Mouse (Mus musculus) embryonic facial prominence, embryonic 10.5 days (tissue): Measurements from ENCODE around the gene Crtc2. TPM values are rescaled to one million over a fixed set of nuclear protein-coding genes. Genes with fewer than 3 reads are reported as not detected.
A peak's percentile ranks its signal among the peaks of the same experiment; 100 is the strongest.

ENCODE experiments used
- DNase-seq: peaks from one replicate; pipeline ENCODE4 v3.0.0-alpha.2; 2017; ENCODE audit warnings: low spot score
- H3K27ac ChIP-seq: fragments of 300-500 bp; sonication (generic); replicated peaks from 2 replicates; pipeline ENCODE4 v1.5.1; 2016; ENCODE audit warnings: mild to moderate bottlenecking
- H3K27me3 ChIP-seq: fragments of 300-500 bp; sonication (generic); replicated peaks from 2 replicates; pipeline ENCODE4 v1.6.1; 2016; ENCODE audit warnings: low read depth, mild to moderate bottlenecking; ENCODE audit not compliant: poor library complexity, severe bottlenecking
- H3K36me3 ChIP-seq: fragments of 300-500 bp; sonication (generic); replicated peaks from 2 replicates; pipeline ENCODE4 v1.6.1; 2016; ENCODE audit warnings: mild to moderate bottlenecking, moderate library complexity
- H3K4me1 ChIP-seq: fragments of 300-500 bp; sonication (generic); 2 replicates; pipeline ENCODE4 v1.6.1; 2016
- H3K4me3 ChIP-seq: fragments of 300-500 bp; sonication (generic); 2 replicates; pipeline ENCODE4 v1.5.1; 2016; ENCODE audit warnings: mild to moderate bottlenecking, moderate library complexity
- H3K9me3 ChIP-seq: fragments of 300-500 bp; sonication (generic); 2 replicates; pipeline ENCODE4 v1.6.1; 2016; ENCODE audit warnings: mild to moderate bottlenecking
- WGBS: fragments of 180-500 bp; shearing (Covaris S2); methylation state at CpG from one replicate; pipeline ENCODE4 v1.1.7; 2016; 5-methylcytosine and 5-hydroxymethylcytosine counted together
- polyA plus RNA-seq: library from polyadenylated mRNA; unstranded; fragments of >200 nt; fragmentation: Nextera tagmentation; extraction: Ambion mirVana; gene quantifications from 2 replicates; pipeline ENCODE4 v1.2.1, GENCODE M21; 2016

Gene Crtc2
- polyA plus RNA-seq, 1 experiment from 2014 or later, result 26.1 TPM

DNA sequence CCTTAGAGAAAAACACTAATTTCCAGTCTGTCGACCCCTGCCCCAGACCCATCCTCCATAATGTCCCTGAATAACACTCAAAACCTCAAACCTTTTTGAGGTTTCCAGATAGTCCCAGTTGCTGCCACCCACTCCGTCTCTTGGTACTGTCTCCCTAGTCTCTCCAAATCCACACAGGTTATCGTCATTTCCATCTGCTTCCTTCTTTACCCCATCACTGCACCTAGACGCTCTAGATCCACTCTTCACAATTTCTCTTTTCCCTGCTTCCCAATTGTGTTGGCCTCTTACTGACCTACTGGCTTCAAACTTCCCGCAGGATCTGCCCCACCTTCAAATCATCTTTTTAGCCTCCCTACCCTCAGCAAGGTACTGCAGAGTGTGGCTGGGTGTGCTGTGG lies 32.8 kb upstream of the Crtc2 start:
- 21% methylated on average over 5 of the region's 5 CpGs for WGBS
- Histone ChIP-seq H3K27me3 (no peaks in the 10 kb centered on the region), H3K4me3 (peak overlapping the region; percentile 71), H3K36me3 (peaks cover 30% of the 10 kb centered on the region), H3K4me1 (peaks cover 29% of the 10 kb centered on the region), H3K27ac (peak overlapping the region; percentile 87), H3K9me3 (0 out of 2 replicates have a peak, but pooled peaks cover 2% of the 10 kb centered on the region)
- no peak for DNase-seq

- 0 out of 2 replicates have a peak, but pooled peaks cover 2% of the 10 kb centered on the region for H3K9me3 ChIP-seq
- 88% methylated on average over 4 of the region's 4 CpGs for WGBS
Observed at GRCm38 (mm10) chr3:90222455-90222854, 31.5 kb upstream of the Crtc2 start.

DNA sequence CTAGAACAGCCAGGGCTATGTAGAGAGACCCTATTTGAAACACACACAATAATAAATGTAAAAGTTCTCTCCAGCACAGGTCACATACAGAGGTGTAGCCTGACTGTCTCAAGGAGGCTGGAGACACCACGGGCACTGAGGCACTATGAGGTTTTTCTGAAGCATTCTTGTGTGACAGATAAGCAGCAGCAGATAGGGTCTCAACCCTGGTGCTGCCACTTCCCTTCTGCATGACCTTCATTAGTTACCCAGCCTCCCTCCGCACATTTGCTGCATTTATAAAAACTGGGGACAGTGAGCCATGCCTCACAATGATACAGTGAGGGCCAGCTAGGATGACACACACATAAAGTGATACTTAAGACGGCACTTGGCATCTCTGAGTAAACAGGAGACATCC lies 31.0 kb upstream of the Crtc2 start:
- DNase-seq, result no peak
- Histone ChIP-seq H3K27me3 (no peaks in the 10 kb centered on the region), H3K4me1 (peaks cover 29% of the 10 kb centered on the region), H3K36me3 (peaks cover 33% of the 10 kb centered on the region), H3K9me3 (0 out of 2 replicates have a peak, but pooled peaks cover 2% of the 10 kb centered on the region), H3K4me3 (no peak overlapping the region), H3K27ac (no peak overlapping the region)
- 82% methylated on average over 3 of the region's 3 CpGs for WGBS

More at GRCm38 (mm10) chr3:90222455-90222854, 31.5 kb upstream of the Crtc2 start:
- H3K36me3 ChIP-seq, result peaks cover 33% of the 10 kb centered on the region
- no peak for DNase-seq
- peaks cover 29% of the 10 kb centered on the region for H3K4me1 ChIP-seq
- H3K27me3 ChIP-seq, result no peaks in the 10 kb centered on the region
- H3K4me3 ChIP-seq, result no peak overlapping the region
- no peak overlapping the region for H3K27ac ChIP-seq

GRCm38 (mm10) chr3:90224331-90224730 lies 29.6 kb upstream of the Crtc2 start:
- H3K4me1 ChIP-seq, result peaks cover 29% of the 10 kb centered on the region
- 76% methylated on average over 10 of the region's 10 CpGs for WGBS
- DNase-seq, result no peak
- H3K9me3 ChIP-seq, result 0 out of 2 replicates have a peak, but pooled peaks cover 2% of the 10 kb centered on the region
- no peak overlapping the region for H3K27ac ChIP-seq
- no peaks in the 10 kb centered on the region for H3K27me3 ChIP-seq
- peaks cover 33% of the 10 kb centered on the region for H3K36me3 ChIP-seq
- no peak overlapping the region for H3K4me3 ChIP-seq

DNA sequence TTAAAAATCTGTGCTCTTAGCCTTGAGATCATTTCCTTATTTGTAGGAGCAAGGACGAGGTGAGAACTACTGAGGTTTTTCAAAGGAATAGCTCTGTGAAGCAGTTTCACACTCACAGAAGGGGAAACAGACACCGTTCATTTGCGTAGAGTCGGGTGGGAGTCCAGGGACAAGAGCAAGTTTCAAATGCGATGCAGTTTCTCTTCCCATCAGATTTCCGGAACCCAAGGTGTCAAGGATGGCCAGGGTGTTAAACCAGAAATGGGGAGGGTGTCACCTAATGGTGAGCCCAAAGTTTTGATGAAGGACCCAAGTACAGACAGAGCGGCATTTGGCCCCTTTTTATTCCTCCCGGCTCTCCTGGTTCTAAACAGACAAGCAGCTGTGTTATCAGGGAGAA lies 22.9 kb upstream of the Crtc2 start:
- Histone ChIP-seq H3K36me3 (peaks cover 34% of the 10 kb centered on the region), H3K27me3 (no peaks in the 10 kb centered on the region), H3K9me3 (no peaks in the 10 kb centered on the region), H3K4me3 (peak overlapping the region; percentile 88), H3K27ac (peak overlapping the region; percentile 89), H3K4me1 (peaks cover 16% of the 10 kb centered on the region)
- DNase-seq, result no peak
- 17% methylated on average over 8 of the region's 8 CpGs for WGBS

- Histone ChIP-seq H3K9me3 (no peaks in the 10 kb centered on the region), H3K4me3 (peak within 1 kb of the TSS; percentile 88), H3K36me3 (peaks cover 38% of the 10 kb centered on the region), H3K27me3 (no peaks in the 10 kb centered on the region), H3K27ac (peak within 1 kb of the TSS; percentile 89), H3K4me1 (peaks cover 16% of the 10 kb centered on the region)
- under 1% methylated on average over 61 of the region's 61 CpGs for WGBS
- peak; percentile 93 for DNase-seq
Observed at GRCm38 (mm10) chr3:90231507-90232333, 22.2 kb upstream of the Crtc2 start, which contains the start of gene Jtb. Jtb (plus strand) TSS chr3:90231597.

DNA sequence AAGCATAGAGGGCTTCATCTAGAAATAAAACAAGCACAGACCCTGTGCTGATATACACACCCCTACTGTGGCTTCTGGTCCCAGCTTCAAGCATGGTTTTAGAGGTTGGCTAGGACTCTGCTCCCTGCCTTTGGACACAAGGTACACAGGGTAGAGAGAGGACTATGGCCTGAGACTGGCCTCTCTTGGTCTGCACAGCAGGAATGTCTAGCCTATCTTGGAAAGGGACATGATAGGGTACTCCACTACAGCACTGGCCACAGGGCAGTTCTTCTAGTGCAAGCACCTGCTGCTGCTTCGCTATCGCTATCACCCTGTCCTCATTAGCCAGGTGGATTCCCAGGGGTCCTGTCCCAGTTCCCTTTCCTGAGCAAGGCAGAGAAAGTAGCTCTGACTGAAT lies 12.7 kb upstream of the Crtc2 start:
- Histone ChIP-seq H3K27ac (no peak overlapping the region), H3K4me3 (no peak overlapping the region), H3K9me3 (no peaks in the 10 kb centered on the region), H3K27me3 (peaks cover 7% of the 10 kb centered on the region; the same call in 1 of the 2 replicates), H3K4me1 (peaks cover 18% of the 10 kb centered on the region), H3K36me3 (peaks cover 9% of the 10 kb centered on the region)
- WGBS, result 90% methylated on average over 2 of the region's 2 CpGs
- no peak for DNase-seq

DNA sequence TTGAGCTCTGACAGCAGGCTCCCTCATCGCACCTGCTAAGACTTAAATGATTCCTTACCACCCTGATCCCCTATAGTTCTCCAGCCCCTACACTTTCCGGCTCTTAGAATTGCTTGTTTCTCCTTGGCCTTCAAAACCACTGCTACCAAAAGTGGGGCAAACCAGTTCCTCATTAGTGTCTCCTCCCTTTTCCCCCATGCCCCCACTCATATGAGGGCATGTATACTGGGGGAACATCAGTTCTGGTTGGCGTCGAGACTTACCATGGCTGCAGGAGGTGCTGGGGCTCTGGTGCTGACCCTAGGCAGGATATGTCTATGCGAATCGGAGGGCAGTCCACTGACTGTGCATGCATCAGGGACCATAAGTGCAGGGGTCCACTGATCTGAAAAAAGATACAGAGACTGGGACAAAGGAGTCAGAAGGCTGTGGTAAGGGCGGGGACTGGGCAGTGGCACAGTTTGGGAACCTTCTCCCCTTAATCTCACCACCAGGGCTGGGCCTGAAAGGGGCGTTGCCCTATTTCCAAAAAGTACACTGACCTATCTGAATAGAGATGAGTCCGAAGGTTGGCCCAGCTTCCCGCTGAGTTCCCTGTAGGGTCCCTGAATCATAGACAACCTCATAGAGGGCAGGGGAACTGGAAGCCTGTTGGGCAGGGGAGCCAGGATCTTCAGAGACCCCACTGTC lies 12.1 kb upstream of the Crtc2 start:
- Histone ChIP-seq H3K4me1 (peaks cover 18% of the 10 kb centered on the region), H3K27me3 (peaks cover 7% of the 10 kb centered on the region; the same call in 1 of the 2 replicates), H3K36me3 (peaks cover 4% of the 10 kb centered on the region), H3K4me3 (peak overlapping the region; percentile 13; the same call in 1 of the 2 replicates), H3K9me3 (no peaks in the 10 kb centered on the region), H3K27ac (0 out of 2 replicates have a peak overlapping the region, but pooled peaks have one; percentile 4)
- WGBS, result 84% methylated on average over 10 of the region's 10 CpGs
- DNase-seq, result no peak

DNA sequence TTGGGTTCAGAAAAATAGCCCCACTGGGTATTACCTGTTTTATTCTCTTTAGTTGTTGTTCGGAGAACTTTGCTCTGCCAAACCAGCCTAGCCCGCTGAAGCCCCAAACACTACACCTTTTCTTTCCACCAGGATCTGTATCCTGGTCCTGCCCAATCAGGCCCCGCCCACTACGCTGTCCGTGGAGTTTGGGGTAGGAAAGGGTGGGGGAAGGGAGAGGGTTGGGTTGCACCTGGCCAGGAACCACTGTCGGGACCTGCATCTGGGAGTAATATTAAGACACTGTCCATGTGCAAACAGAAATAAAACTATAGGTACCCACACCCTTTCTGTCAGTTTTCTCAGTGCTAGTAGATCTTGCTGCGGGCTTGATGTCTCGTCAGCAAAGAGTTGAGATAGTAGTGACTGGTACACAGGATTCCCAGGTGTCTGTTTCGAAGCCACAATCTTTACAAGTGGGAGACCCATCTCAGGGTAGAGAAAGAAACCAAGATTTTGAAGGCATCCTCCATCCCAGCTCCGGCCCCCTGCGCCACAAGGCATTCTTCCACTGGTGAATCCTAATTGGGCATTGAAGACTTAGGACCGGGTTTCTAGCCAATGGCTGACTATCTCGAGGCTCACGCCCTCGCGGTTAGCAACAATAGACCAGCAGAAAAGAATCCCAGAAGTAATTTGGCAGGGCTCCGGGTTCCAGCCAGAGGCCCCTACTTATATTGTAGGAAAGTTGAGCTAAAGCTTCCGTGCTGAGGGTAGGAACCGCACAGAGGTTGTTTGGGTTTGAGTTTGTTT lies 10.8 kb upstream of the Crtc2 start, which contains the start of gene Creb3l4:
Gene Creb3l4 (minus strand): TSS at position 529 of the 792 bp plus-strand sequence.
- Histone ChIP-seq H3K4me3 (peak within 1 kb of the TSS; percentile 57), H3K9me3 (no peaks in the 10 kb centered on the region), H3K27ac (peak within 1 kb of the TSS; percentile 82), H3K36me3 (no peaks in the 10 kb centered on the region), H3K4me1 (peaks cover 26% of the 10 kb centered on the region), H3K27me3 (peaks cover 7% of the 10 kb centered on the region; the same call in 1 of the 2 replicates)
- WGBS, result 2% methylated on average over 19 of the region's 19 CpGs
- peak; percentile 75 for DNase-seq

GRCm38 (mm10) chr3:90245406-90245805 lies 8.6 kb upstream of the Crtc2 start:
- Histone ChIP-seq H3K9me3 (no peaks in the 10 kb centered on the region), H3K36me3 (peaks cover 12% of the 10 kb centered on the region), H3K27me3 (peaks cover 7% of the 10 kb centered on the region; the same call in 1 of the 2 replicates), H3K4me1 (peaks cover 39% of the 10 kb centered on the region), H3K27ac (no peak overlapping the region), H3K4me3 (no peak overlapping the region)
- WGBS, result 74% methylated on average over 2 of the region's 2 CpGs
- DNase-seq, result no peak

DNA sequence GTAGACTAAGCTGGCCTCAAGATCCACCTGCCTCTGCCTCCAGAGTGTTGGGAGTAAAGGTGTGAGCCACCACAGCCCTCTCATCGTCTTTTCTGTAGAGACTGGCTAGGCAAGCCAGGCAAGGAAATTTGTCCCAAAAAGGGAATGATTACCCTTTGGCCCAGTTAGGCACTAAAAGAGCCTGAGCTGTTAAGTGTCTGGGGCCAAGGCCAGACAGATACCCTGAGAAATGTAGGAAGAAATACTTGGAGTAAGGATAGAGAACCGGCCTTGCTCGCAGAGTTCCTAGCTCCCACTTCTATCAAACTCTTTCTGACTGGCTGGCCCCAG lies 6.4 kb upstream of the Crtc2 start:
- WGBS, result 2% methylated on average over 3 of the region's 3 CpGs
- no peak for DNase-seq
- Histone ChIP-seq H3K36me3 (peaks cover 27% of the 10 kb centered on the region), H3K9me3 (no peaks in the 10 kb centered on the region), H3K27ac (peak overlapping the region; percentile 93), H3K27me3 (no peaks in the 10 kb centered on the region), H3K4me1 (peaks cover 36% of the 10 kb centered on the region), H3K4me3 (peak overlapping the region; percentile 80)
